Mouse (Mus musculus) neural tube, embryonic 15.5 days (tissue): ENCODE measurements around the gene Itih5. TPM values are rescaled to one million over a fixed set of nuclear protein-coding genes. Genes with fewer than 3 reads are reported as not detected.

Experiments
- ATAC-seq: fragments of 200-750 bp; cut with Nextera tagmentation; 2 replicates; pipeline ENCODE4 v1.8.0; 2017; ENCODE audit warnings: mild to moderate bottlenecking, moderate TSS enrichment, moderate library complexity; ENCODE audit not compliant: low FRiP score
- H3K27ac ChIP-seq: fragments of 300-500 bp; sonication (generic); replicated peaks from 2 replicates; pipeline ENCODE4 v1.5.1; 2015; ENCODE audit warnings: mild to moderate bottlenecking, inconsistent platforms
- H3K27me3 ChIP-seq: fragments of 300-500 bp; sonication (generic); replicated peaks from 2 replicates; pipeline ENCODE4 v1.6.1; 2015; ENCODE audit warnings: inconsistent platforms
- H3K36me3 ChIP-seq: fragments of 300-500 bp; sonication (generic); 2 replicates; pipeline ENCODE4 v1.6.1; 2015; ENCODE audit warnings: inconsistent platforms
- H3K4me1 ChIP-seq: fragments of 300-500 bp; sonication (generic); 2 replicates; pipeline ENCODE4 v1.6.1; 2015; ENCODE audit warnings: inconsistent platforms
- H3K4me2 ChIP-seq: fragments of 300-500 bp; sonication (generic); 2 replicates; pipeline ENCODE4 v1.6.1; 2015; ENCODE audit warnings: inconsistent platforms, mild to moderate bottlenecking, moderate library complexity
- H3K4me3 ChIP-seq: fragments of 300-500 bp; sonication (generic); replicated peaks from 2 replicates; pipeline ENCODE4 v1.5.1; 2015; ENCODE audit warnings: mild to moderate bottlenecking, inconsistent platforms
- H3K9ac ChIP-seq: fragments of 300-500 bp; sonication (generic); replicated peaks from 2 replicates; pipeline ENCODE4 v1.6.1; 2015; ENCODE audit warnings: mild to moderate bottlenecking, inconsistent platforms
- H3K9me3 ChIP-seq: fragments of 300-500 bp; sonication (generic); replicated peaks from 2 replicates; pipeline ENCODE4 v1.6.1; 2016; ENCODE audit warnings: inconsistent platforms
- WGBS: fragments of 180-500 bp; shearing (Covaris S2); methylation state at CpG from one replicate; pipeline ENCODE4 v1.1.7; 2015; ENCODE audit warnings: mixed read lengths; 5-methylcytosine and 5-hydroxymethylcytosine counted together
- polyA plus RNA-seq: library from polyadenylated mRNA; unstranded; fragments of >200 nt; fragmentation: Nextera tagmentation; extraction: Ambion mirVana; gene quantifications from 2 replicates; pipeline ENCODE4 v1.2.1, GENCODE M21; 2015

Itih5 gene
- polyA plus RNA-seq, 1 experiment from 2014 or later = 7.5 TPM

GRCm38 (mm10) chr2:10169991-10170390, 16.6 kb downstream of the Itih5 start:
- H3K36me3 ChIP-seq = no peaks in the 10 kb centered on the region
- H3K27ac ChIP-seq = no peak overlapping the region
- no peak overlapping the region for H3K4me2 ChIP-seq
- H3K4me1 ChIP-seq = no peaks in the 10 kb centered on the region
- no peaks in the 10 kb centered on the region for H3K9me3 ChIP-seq
- ATAC-seq = no peak
- H3K4me3 ChIP-seq = no peak overlapping the region
- WGBS = 78% methylated on average over 16 of the region's 16 CpGs
- no peak overlapping the region for H3K9ac ChIP-seq
- H3K27me3 ChIP-seq = no peaks in the 10 kb centered on the region

- Histone ChIP-seq H3K27ac (no peak overlapping the region), H3K9me3 (no peaks in the 10 kb centered on the region), H3K36me3 (no peaks in the 10 kb centered on the region), H3K9ac (no peak overlapping the region), H3K4me1 (no peaks in the 10 kb centered on the region), H3K4me2 (no peak overlapping the region), H3K4me3 (no peak overlapping the region), H3K27me3 (no peaks in the 10 kb centered on the region)
- WGBS = 75% methylated on average over 3 of the region's 3 CpGs
- ATAC-seq = no peak
Measured at GRCm38 (mm10) chr2:10193553-10193952, 40.2 kb downstream of the Itih5 start.

- Histone ChIP-seq H3K9ac (no peak overlapping the region), H3K4me3 (no peak overlapping the region), H3K4me1 (no peaks in the 10 kb centered on the region), H3K9me3 (no peaks in the 10 kb centered on the region), H3K27ac (no peak overlapping the region), H3K4me2 (no peak overlapping the region), H3K27me3 (no peaks in the 10 kb centered on the region), H3K36me3 (no peaks in the 10 kb centered on the region)
- 73% methylated on average over 3 of the region's 3 CpGs for WGBS
- no peak for ATAC-seq
Measured at GRCm38 (mm10) chr2:10195162-10195561, 41.8 kb downstream of the Itih5 start.

GRCm38 (mm10) chr2:10199326-10199725, 46.0 kb downstream of the Itih5 start:
- no peak for ATAC-seq
- 88% methylated on average over 2 of the region's 2 CpGs for WGBS
- no peak overlapping the region for H3K9ac ChIP-seq
- H3K4me1 ChIP-seq = no peaks in the 10 kb centered on the region
- no peak overlapping the region for H3K4me3 ChIP-seq
- H3K27me3 ChIP-seq = no peaks in the 10 kb centered on the region
- H3K4me2 ChIP-seq = no peak overlapping the region
- H3K36me3 ChIP-seq = no peaks in the 10 kb centered on the region
- H3K9me3 ChIP-seq = no peaks in the 10 kb centered on the region
- H3K27ac ChIP-seq = no peak overlapping the region

- no peak overlapping the region for H3K4me2 ChIP-seq
- no peak overlapping the region for H3K9ac ChIP-seq
- H3K9me3 ChIP-seq = no peaks in the 10 kb centered on the region
- H3K27ac ChIP-seq = no peak overlapping the region
- WGBS = 60% methylated on average over 3 of the region's 3 CpGs
- ATAC-seq = no peak
- no peaks in the 10 kb centered on the region for H3K27me3 ChIP-seq
- no peak overlapping the region for H3K4me3 ChIP-seq
- no peaks in the 10 kb centered on the region for H3K4me1 ChIP-seq
- no peaks in the 10 kb centered on the region for H3K36me3 ChIP-seq
Measured at GRCm38 (mm10) chr2:10200736-10201285, 47.4 kb downstream of the Itih5 start.

GRCm38 (mm10) chr2:10204301-10204700, 50.9 kb downstream of the Itih5 start:
- H3K4me2 ChIP-seq = no peak overlapping the region
- no peak overlapping the region for H3K4me3 ChIP-seq
- H3K27ac ChIP-seq = no peak overlapping the region
- H3K36me3 ChIP-seq = no peaks in the 10 kb centered on the region
- H3K4me1 ChIP-seq = no peaks in the 10 kb centered on the region
- 74% methylated on average over 3 of the region's 3 CpGs for WGBS
- H3K27me3 ChIP-seq = no peaks in the 10 kb centered on the region
- no peak overlapping the region for H3K9ac ChIP-seq
- no peak for ATAC-seq
- no peaks in the 10 kb centered on the region for H3K9me3 ChIP-seq

- no peak overlapping the region for H3K4me2 ChIP-seq
- no peak for ATAC-seq
- no peak overlapping the region for H3K9ac ChIP-seq
- H3K4me3 ChIP-seq = no peak overlapping the region
- peaks cover 11% of the 10 kb centered on the region for H3K4me1 ChIP-seq
- no peak overlapping the region for H3K27ac ChIP-seq
- 88% methylated on average over 12 of the region's 12 CpGs for WGBS
- no peaks in the 10 kb centered on the region for H3K36me3 ChIP-seq
- no peaks in the 10 kb centered on the region for H3K27me3 ChIP-seq
- no peaks in the 10 kb centered on the region for H3K9me3 ChIP-seq
Measured at GRCm38 (mm10) chr2:10213468-10213867, 60.1 kb downstream of the Itih5 start.

GRCm38 (mm10) chr2:10215876-10216565, 62.6 kb downstream of the Itih5 start:
- H3K9me3 ChIP-seq = no peaks in the 10 kb centered on the region
- H3K4me1 ChIP-seq = peaks cover 11% of the 10 kb centered on the region
- H3K27ac ChIP-seq = no peak overlapping the region
- ATAC-seq = peak; percentile 45; the same call in 1 of the 2 replicates
- no peak overlapping the region for H3K4me2 ChIP-seq
- no peaks in the 10 kb centered on the region for H3K36me3 ChIP-seq
- no peak overlapping the region for H3K4me3 ChIP-seq
- H3K27me3 ChIP-seq = no peaks in the 10 kb centered on the region
- WGBS = 80% methylated on average over 7 of the region's 7 CpGs
- no peak overlapping the region for H3K9ac ChIP-seq

- H3K9ac ChIP-seq = no peak overlapping the region
- no peak overlapping the region for H3K4me2 ChIP-seq
- peak; percentile 81 for ATAC-seq
- peaks cover 11% of the 10 kb centered on the region for H3K4me1 ChIP-seq
- no peaks in the 10 kb centered on the region for H3K36me3 ChIP-seq
- peak overlapping the region; percentile 39 for H3K27ac ChIP-seq
- H3K9me3 ChIP-seq = no peaks in the 10 kb centered on the region
- 33% methylated on average over 7 of the region's 7 CpGs for WGBS
- H3K4me3 ChIP-seq = no peak overlapping the region
- H3K27me3 ChIP-seq = no peaks in the 10 kb centered on the region
Measured at GRCm38 (mm10) chr2:10216566-10217247, 63.3 kb downstream of the Itih5 start.

- peaks cover 6% of the 10 kb centered on the region; the same call in 1 of the 2 replicates for H3K4me1 ChIP-seq
- H3K27me3 ChIP-seq = no peaks in the 10 kb centered on the region
- H3K9me3 ChIP-seq = no peaks in the 10 kb centered on the region
- WGBS = 88% methylated on average over 4 of the region's 4 CpGs
- no peak overlapping the region for H3K4me3 ChIP-seq
- no peaks in the 10 kb centered on the region for H3K36me3 ChIP-seq
- H3K27ac ChIP-seq = no peak overlapping the region
- no peak overlapping the region for H3K4me2 ChIP-seq
- H3K9ac ChIP-seq = no peak overlapping the region
- no peak for ATAC-seq
Measured at GRCm38 (mm10) chr2:10221862-10222261, 68.5 kb downstream of the Itih5 start.

GRCm38 (mm10) chr2:10226907-10227306, 73.5 kb downstream of the Itih5 start:
- Histone ChIP-seq H3K4me1 (no peaks in the 10 kb centered on the region), H3K9ac (no peak overlapping the region), H3K27ac (no peak overlapping the region), H3K4me3 (no peak overlapping the region), H3K36me3 (no peaks in the 10 kb centered on the region), H3K9me3 (no peaks in the 10 kb centered on the region), H3K27me3 (no peaks in the 10 kb centered on the region), H3K4me2 (no peak overlapping the region)
- no peak for ATAC-seq
- WGBS = 95% methylated on average over 1 of the region's 1 CpGs

- H3K27ac ChIP-seq = no peak overlapping the region
- WGBS = 78% methylated on average over 6 of the region's 6 CpGs
- H3K36me3 ChIP-seq = no peaks in the 10 kb centered on the region
- no peak overlapping the region for H3K4me2 ChIP-seq
- no peaks in the 10 kb centered on the region for H3K4me1 ChIP-seq
- no peak for ATAC-seq
- H3K9me3 ChIP-seq = no peaks in the 10 kb centered on the region
- H3K4me3 ChIP-seq = no peak overlapping the region
- H3K27me3 ChIP-seq = no peaks in the 10 kb centered on the region
- no peak overlapping the region for H3K9ac ChIP-seq
Measured at GRCm38 (mm10) chr2:10231971-10232370, 78.6 kb downstream of the Itih5 start.
